Comparison of ENCODE assay signal across 8 mouse cellular contexts in genomic region chr11:93995111-93995719, GRCm38 (mm10). TPM values are rescaled to one million over a fixed set of nuclear protein-coding genes. Genes with fewer than 3 reads are reported as not detected.
A peak's percentile ranks its signal among the peaks of the same experiment; 100 is the strongest.
DNase-seq lines count a peak whose midpoint lies in the region; ATAC-seq lines count a peak whose summit lies in the region.

No protein-coding gene starts in this region.

- no peaks in the 10 kb centered on the region for H3K27me3 ChIP-seq in intestine, embryonic 15.5 days (replicated peaks)

- WGBS in intestine, embryonic 15.5 days, result 1% methylated on average over 15 of the region's 15 CpGs

- H3K9ac ChIP-seq in intestine, embryonic 15.5 days, result peak overlapping the region; percentile 73

- no peaks in the 10 kb centered on the region for H3K36me3 ChIP-seq in intestine, embryonic 15.5 days

- no peaks in the 10 kb centered on the region for H3K9me3 ChIP-seq in intestine, embryonic 15.5 days

- H3K4me3 ChIP-seq in intestine, embryonic 15.5 days (replicated peaks), result peak overlapping the region; percentile 97

- H3K27ac ChIP-seq in intestine, embryonic 15.5 days, result peak overlapping the region; percentile 99

- peak; percentile 94 for DNase-seq in adrenal gland, adult 8-10 months
- DNase-seq in embryo, embryonic 9.5 days (ENCODE audit: extremely low spot score), result peak; percentile 52
- DNase-seq in gastrocnemius, postnatal 36 days, result peak; percentile 68 to 83
- peak; percentile 73 to 88 for DNase-seq in left cerebral cortex, postnatal 14 days (ENCODE audit: low spot score in 2 of 2)
- DNase-seq in right cerebral cortex, postnatal 25 days, result peak; percentile 73
- DNase-seq in urinary bladder, postnatal 36 days (ENCODE audit: low spot score in 2 of 2), result peak; percentile 78 to 87

- intact Hi-C loops in gastrocnemius, postnatal 36 days (cut with DNase I), result loop anchor here (1.0 to 5.0 kb wide), 2 partner anchors 26 to 38 kb away; partner anchors contain the start of gene Nme2
- intact Hi-C loops in left cerebral cortex, postnatal 14 days (cut with DNase I), result loop anchor here (2.0 kb wide), 1 partner anchor 26 kb away; the partner anchor contains the start of genes Gm20390 and Nme1

- peak overlapping the region; percentile 89 for H3K4me2 ChIP-seq in intestine, embryonic 15.5 days (replicated peaks)

- H3K4me1 ChIP-seq in intestine, embryonic 15.5 days (replicated peaks), result peaks cover 15% of the 10 kb centered on the region

- peak; percentile 75 for ATAC-seq in intestine, embryonic 15.5 days
- ATAC-seq in megakaryocyte-erythroid progenitor cell, adult 5-6 weeks (replicated peaks; ENCODE audit: low FRiP score, low TSS enrichment, poor library complexity, severe bottlenecking), result peak; percentile 90

RNA-seq across cellular contexts. Expression of gene Spag9, which starts 0.7 kb away (rescaled TPM):
- total RNA-seq in adrenal gland, adult 8-10 months (2022), result 100 to 1,000 TPM in 2 of 4 experiments, 10 to 100 TPM in 2; 93.5 to 138 (median 115) TPM
- total RNA-seq in gastrocnemius, postnatal 36 days (2021), result 100 to 1,000 TPM; 118 to 141 TPM
- 30.7 and 31.5 TPM in 2 replicates for polyA plus RNA-seq in intestine, embryonic 15.5 days (2015; fragmentation: Nextera tagmentation; extraction: Ambion mirVana)
- 100 to 1,000 TPM; 257 to 273 TPM for total RNA-seq in left cerebral cortex, postnatal 14 days (2021)
- total RNA-seq in megakaryocyte-erythroid progenitor cell, adult 5-6 weeks (2014; fragmentation: Nextera tagmentation), result 28.3 and 37.0 TPM in 2 replicates
- 56.1 and 78.4 TPM in 2 replicates for total RNA-seq in megakaryocyte-erythroid progenitor cell, adult 5-6 weeks (2017)

RNA-seq across cellular contexts. Expression of gene Nme1, which starts 26.9 kb away (rescaled TPM):
- total RNA-seq in adrenal gland, adult 8-10 months (2022), result 10 to 100 TPM; 36.1 to 56.6 (median 44.8) TPM
- total RNA-seq in gastrocnemius, postnatal 36 days (2021), result 10 to 100 TPM; 12.2 to 13.1 TPM
- polyA plus RNA-seq in intestine, embryonic 15.5 days (2015; fragmentation: Nextera tagmentation; extraction: Ambion mirVana), result 162 and 174 TPM in 2 replicates
- total RNA-seq in left cerebral cortex, postnatal 14 days (2021), result 100 to 1,000 TPM; 104 to 109 TPM
- total RNA-seq in megakaryocyte-erythroid progenitor cell, adult 5-6 weeks (2014; fragmentation: Nextera tagmentation), result 126 and 223 TPM in 2 replicates
- 245 and 319 TPM in 2 replicates for total RNA-seq in megakaryocyte-erythroid progenitor cell, adult 5-6 weeks (2017)

RNA-seq across cellular contexts. Expression of gene Gm20390, which starts 27.1 kb away (rescaled TPM):
- total RNA-seq in adrenal gland, adult 8-10 months (2022), result 100 to 1,000 TPM in 1 of 4 experiments, 10 to 100 TPM in 3; 71.9 to 117 (median 88.3) TPM
- total RNA-seq in gastrocnemius, postnatal 36 days (2021), result 10 to 100 TPM in 1 of 2 experiments, 1 to 10 TPM in 1; 9.9 to 14.6 TPM
- 432 and 477 TPM in 2 replicates for polyA plus RNA-seq in intestine, embryonic 15.5 days (2015; fragmentation: Nextera tagmentation; extraction: Ambion mirVana)
- total RNA-seq in left cerebral cortex, postnatal 14 days (2021), result 100 to 1,000 TPM; 131 to 161 TPM
- 148 TPM in 1 of 2 replicates, not detected in the other for total RNA-seq in megakaryocyte-erythroid progenitor cell, adult 5-6 weeks (2014; fragmentation: Nextera tagmentation)
- total RNA-seq in megakaryocyte-erythroid progenitor cell, adult 5-6 weeks (2017), result not detected in 2 replicates

RNA-seq across cellular contexts. Expression of gene Nme2, which starts 39.2 kb away (rescaled TPM):
- 100 to 1,000 TPM; 422 to 501 (median 468) TPM for total RNA-seq in adrenal gland, adult 8-10 months (2022)
- total RNA-seq in gastrocnemius, postnatal 36 days (2021), result 100 to 1,000 TPM; 546 to 563 TPM
- polyA plus RNA-seq in intestine, embryonic 15.5 days (2015; fragmentation: Nextera tagmentation; extraction: Ambion mirVana), result 311 and 348 TPM in 2 replicates
- 100 to 1,000 TPM in 1 of 2 experiments, 10 to 100 TPM in 1; 93.0 to 113 TPM for total RNA-seq in left cerebral cortex, postnatal 14 days (2021)
- 171 and 305 TPM in 2 replicates for total RNA-seq in megakaryocyte-erythroid progenitor cell, adult 5-6 weeks (2014; fragmentation: Nextera tagmentation)
- total RNA-seq in megakaryocyte-erythroid progenitor cell, adult 5-6 weeks (2017), result 149 and 173 TPM in 2 replicates

Comparison
In these comparisons a context has a peak if more than half of its experiments do, and no peak if none do; other contexts are left out.
1. Peak in every context shown above with its lines: DNase-seq, ATAC-seq, H3K4me3 ChIP-seq and H3K27ac ChIP-seq.